Mouse (Mus musculus) CD8-positive naive resting alpha-beta T cell, adult 57 days (primary cell): Measurements from ENCODE around the gene Jtb. TPM values are rescaled to one million over a fixed set of nuclear protein-coding genes. Genes with fewer than 3 reads are reported as not detected.

Experiments used
- total RNA-seq: library from RNA; stranded (reverse); gene quantifications from one replicate; pipeline ENCODE4 v1.2.4, GENCODE M21; 2023

The Jtb gene
- total RNA-seq = 63.0 TPM

DNA sequence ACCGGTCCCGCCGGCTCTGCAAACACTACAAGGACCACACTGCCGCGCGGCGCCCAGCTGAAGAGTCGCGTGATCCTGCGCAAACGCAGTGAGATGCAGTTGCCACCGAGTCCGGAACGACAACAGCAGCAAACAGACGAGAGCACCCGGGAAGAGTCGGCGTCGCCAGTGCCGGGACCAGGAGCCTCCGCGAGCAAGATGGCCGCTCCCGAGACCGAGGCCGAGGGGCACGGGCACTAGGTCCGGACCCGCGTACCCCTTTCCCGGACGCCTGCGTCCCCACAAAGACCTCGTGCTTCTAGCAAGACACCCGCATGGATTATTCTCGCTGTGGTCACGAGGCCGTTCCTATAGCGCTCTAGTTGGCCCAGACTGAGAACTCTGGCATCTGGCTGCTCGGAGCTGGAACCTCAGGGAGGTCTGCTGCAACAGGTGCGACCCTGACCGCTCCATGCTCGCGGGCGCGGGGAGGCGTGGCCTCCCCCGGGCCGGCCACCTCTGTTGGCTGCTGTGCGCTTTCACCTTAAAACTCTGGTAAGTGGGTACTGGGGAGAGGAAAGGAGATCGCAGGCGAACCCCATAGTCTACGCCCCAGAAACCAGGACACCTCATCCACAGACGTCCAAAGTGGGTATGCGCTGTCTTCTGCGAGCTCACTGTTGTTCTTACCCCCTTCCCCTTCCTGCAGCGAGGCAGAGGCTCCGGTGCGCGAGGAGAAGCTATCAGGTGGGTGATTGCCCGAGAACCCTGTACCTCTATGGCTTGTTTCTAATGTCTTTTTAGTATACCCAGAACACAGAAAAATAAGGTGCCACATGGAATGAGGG is at the start of gene Jtb:
Jtb (plus strand) TSS at position 91 of the 827 bp plus-strand sequence.

GRCm38 (mm10) chr3:90213377-90213866 is 18.0 kb upstream of the Jtb start, which contains the start of the genes Rps27 and Rab13:
TSS of gene Rps27 (minus strand) at chr3:90213651.
TSS of gene Rab13 (plus strand) at chr3:90213695.

DNA sequence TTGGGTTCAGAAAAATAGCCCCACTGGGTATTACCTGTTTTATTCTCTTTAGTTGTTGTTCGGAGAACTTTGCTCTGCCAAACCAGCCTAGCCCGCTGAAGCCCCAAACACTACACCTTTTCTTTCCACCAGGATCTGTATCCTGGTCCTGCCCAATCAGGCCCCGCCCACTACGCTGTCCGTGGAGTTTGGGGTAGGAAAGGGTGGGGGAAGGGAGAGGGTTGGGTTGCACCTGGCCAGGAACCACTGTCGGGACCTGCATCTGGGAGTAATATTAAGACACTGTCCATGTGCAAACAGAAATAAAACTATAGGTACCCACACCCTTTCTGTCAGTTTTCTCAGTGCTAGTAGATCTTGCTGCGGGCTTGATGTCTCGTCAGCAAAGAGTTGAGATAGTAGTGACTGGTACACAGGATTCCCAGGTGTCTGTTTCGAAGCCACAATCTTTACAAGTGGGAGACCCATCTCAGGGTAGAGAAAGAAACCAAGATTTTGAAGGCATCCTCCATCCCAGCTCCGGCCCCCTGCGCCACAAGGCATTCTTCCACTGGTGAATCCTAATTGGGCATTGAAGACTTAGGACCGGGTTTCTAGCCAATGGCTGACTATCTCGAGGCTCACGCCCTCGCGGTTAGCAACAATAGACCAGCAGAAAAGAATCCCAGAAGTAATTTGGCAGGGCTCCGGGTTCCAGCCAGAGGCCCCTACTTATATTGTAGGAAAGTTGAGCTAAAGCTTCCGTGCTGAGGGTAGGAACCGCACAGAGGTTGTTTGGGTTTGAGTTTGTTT is 11.8 kb downstream of the Jtb start, which contains the start of gene Creb3l4:
Creb3l4 (minus strand) TSS at position 529 of the 792 bp plus-strand sequence.

GRCm38 (mm10) chr3:90247960-90248745 is 16.8 kb downstream of the Jtb start, which contains the start of gene Slc39a1:
TSS of gene Slc39a1 (plus strand) at chr3:90248172.

GRCm38 (mm10) chr3:90253653-90254418 is 22.4 kb downstream of the Jtb start, which contains the start of gene Crtc2:
TSS of gene Crtc2 (plus strand) at chr3:90254163.

DNA sequence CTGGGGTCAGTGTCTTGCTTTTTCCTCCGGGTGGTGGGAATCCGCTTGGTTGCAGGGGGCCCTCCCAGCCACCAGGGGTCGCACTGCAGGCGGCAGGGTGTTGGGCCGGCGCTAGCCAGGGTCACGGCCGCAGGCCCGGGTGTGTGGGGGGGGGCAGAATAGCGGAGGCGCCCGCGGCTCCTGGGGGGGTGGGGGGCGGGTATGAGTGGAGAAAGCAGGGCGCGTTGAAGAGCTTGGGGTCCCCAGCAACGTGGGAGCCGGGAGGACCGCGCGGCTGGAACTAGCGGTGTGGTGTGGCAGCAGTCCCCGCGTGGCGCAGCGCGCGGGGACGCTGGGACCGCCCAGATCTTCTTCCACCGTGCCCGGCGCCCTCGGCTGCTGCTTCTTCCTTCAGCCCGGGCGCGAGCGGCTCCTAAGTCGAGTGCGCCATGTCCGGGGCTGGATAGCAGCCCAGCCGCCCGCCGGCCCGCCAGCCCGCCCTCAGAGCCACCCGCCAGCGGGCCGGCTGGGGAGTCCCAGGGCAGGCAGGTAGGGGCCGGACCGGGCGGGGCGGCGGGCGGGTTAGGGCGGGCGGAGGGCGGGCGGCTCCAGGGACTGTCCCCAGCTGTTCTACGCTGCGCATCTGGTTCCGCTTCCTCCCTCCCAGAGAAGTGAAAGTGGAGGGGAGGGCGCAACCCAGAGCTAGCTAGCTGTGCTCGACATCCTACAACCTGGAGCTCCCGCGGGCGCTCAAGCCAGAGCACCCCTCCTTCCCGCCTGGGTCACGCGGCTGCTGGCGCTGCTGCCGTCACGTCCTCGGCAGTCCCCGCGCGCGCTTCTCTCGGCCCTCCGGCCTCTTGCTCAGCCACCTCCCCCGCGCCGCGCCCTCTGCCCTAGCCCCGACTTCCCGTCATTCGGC is 33.9 kb downstream of the Jtb start, which contains the start of gene Dennd4b:
Dennd4b (plus strand) TSS at position 152 of the 898 bp plus-strand sequence.

Other genes with a start within 250 kb of the Jtb start
- 50.9 TPM for gene Hax1, start 232.8 kb upstream of the Jtb start, total RNA-seq
- 90.4 TPM for gene 4933434E20Rik, start 180.0 kb upstream of the Jtb start, total RNA-seq
- 289 TPM for gene Ubap2l, start 179.0 kb upstream of the Jtb start, total RNA-seq
- gene Tpm3, start 158.9 kb upstream of the Jtb start, total RNA-seq = 536 TPM
- 1.1 TPM for gene Nup210l, start 127.5 kb upstream of the Jtb start, total RNA-seq
- gene Rps27, start 17.9 kb upstream of the Jtb start, total RNA-seq = 12,553 TPM
- not detected for gene Rab13, start 17.9 kb upstream of the Jtb start, total RNA-seq
- gene Creb3l4, start 11.9 kb downstream of the Jtb start, total RNA-seq = not detected
- gene Slc39a1, start 16.6 kb downstream of the Jtb start, total RNA-seq = 17.2 TPM
- 97.9 TPM for gene Crtc2, start 22.6 kb downstream of the Jtb start, total RNA-seq
- 73.2 TPM for gene Dennd4b, start 33.6 kb downstream of the Jtb start, total RNA-seq
- gene Gatad2b, start 61.6 kb downstream of the Jtb start, total RNA-seq = 128 TPM
- gene Slc27a3, start 158.3 kb downstream of the Jtb start, total RNA-seq = 0.92 TPM
- 46.2 TPM for gene Ints3, start 202.0 kb downstream of the Jtb start, total RNA-seq
- gene Npr1, start 234.3 kb downstream of the Jtb start, total RNA-seq = not detected
- 87.3 TPM for gene Ilf2, start 244.5 kb downstream of the Jtb start, total RNA-seq